Mouse (Mus musculus) hematopoietic multipotent progenitor cell, adult 10-12 weeks (in vitro differentiated cells): ENCODE data around the gene Cend1. TPM values are rescaled to one million over a fixed set of nuclear protein-coding genes. Genes with fewer than 3 reads are reported as not detected.

Experiments used
- polyA plus RNA-seq: library from polyadenylated mRNA; stranded (reverse); fragments of >175 nt; gene quantifications from 2 replicates; pipeline ENCODE4 v1.2.3, GENCODE M21; 2012; ENCODE audit warnings: low replicate concordance

Gene Cend1
- 0.10 TPM in 1 of 2 replicates, not detected in the other for polyA plus RNA-seq

GRCm38 (mm10) chr7:141429310-141429709, at the start of gene Cend1:
Gene Cend1, minus strand, starts transcription at chr7:141429491.

GRCm38 (mm10) chr7:141475011-141475804, 45.9 kb upstream of the Cend1 start, which contains the start of the genes Polr2l and Tspan4:
Gene Polr2l, minus strand, starts transcription at chr7:141475132.
Gene Tspan4, plus strand, starts transcription at chr7:141475240.

GRCm38 (mm10) chr7:141467230-141468030, 38.1 kb upstream of the Cend1 start, which contains the start of gene Cd151:
Gene Cd151, plus strand, starts transcription at chr7:141467392.

GRCm38 (mm10) chr7:141460391-141461113, 31.3 kb upstream of the Cend1 start, which contains the start of gene Cracr2b:
Gene Cracr2b, plus strand, starts transcription at chr7:141461094.

GRCm38 (mm10) chr7:141454967-141455551, 25.8 kb upstream of the Cend1 start, which contains the start of gene Pnpla2:
Gene Pnpla2, plus strand, starts transcription at chr7:141455198.

GRCm38 (mm10) chr7:141447110-141447991, 18.1 kb upstream of the Cend1 start, which contains the start of gene Rplp2:
Gene Rplp2, plus strand, starts transcription at chr7:141447370.

GRCm38 (mm10) chr7:141443828-141444237, 14.5 kb upstream of the Cend1 start, which contains the start of gene Pidd1:
Gene Pidd1, minus strand, starts transcription at chr7:141444025.

GRCm38 (mm10) chr7:141437178-141438120, 8.2 kb upstream of the Cend1 start, which contains the start of gene Slc25a22:
Gene Slc25a22, minus strand, starts transcription at chr7:141437892.

GRCm38 (mm10) chr7:141413809-141414584, 15.3 kb downstream of the Cend1 start, which contains the start of gene Gatd1:
Gene Gatd1, minus strand, starts transcription at chr7:141414136.

GRCm38 (mm10) chr7:141391625-141392551, 37.4 kb downstream of the Cend1 start, which contains the start of gene Taldo1:
Gene Taldo1, plus strand, starts transcription at chr7:141392199.

Other genes with a start within 250 kb of the Cend1 start
- gene Hras, start 235.5 kb downstream of the Cend1 start, polyA plus RNA-seq: 32.3 and 36.1 TPM in 2 replicates
- gene Lrrc56, start 235.3 kb downstream of the Cend1 start, polyA plus RNA-seq: 13.6 and 20.7 TPM in 2 replicates
- 4.7 and 9.3 TPM in 2 replicates for gene Lmntd2, start 215.4 kb downstream of the Cend1 start, polyA plus RNA-seq
- 18.6 and 26.2 TPM in 2 replicates for gene Rassf7, start 213.6 kb downstream of the Cend1 start, polyA plus RNA-seq
- 119 and 133 TPM in 2 replicates for gene Phrf1, start 200.7 kb downstream of the Cend1 start, polyA plus RNA-seq
- gene Irf7, start 163.0 kb downstream of the Cend1 start, polyA plus RNA-seq: 136 and 455 TPM in 2 replicates
- 0.06 and 0.34 TPM in 2 replicates for gene Cdhr5, start 152.7 kb downstream of the Cend1 start, polyA plus RNA-seq
- gene Sct, start 150.4 kb downstream of the Cend1 start, polyA plus RNA-seq: 0.21 TPM in 1 of 2 replicates, not detected in the other
- gene Drd4, start 137.5 kb downstream of the Cend1 start, polyA plus RNA-seq: 0.11 TPM in 1 of 2 replicates, not detected in the other
- gene Deaf1, start 101.8 kb downstream of the Cend1 start, polyA plus RNA-seq: 16.9 and 54.5 TPM in 2 replicates
- gene Tmem80, start 101.8 kb downstream of the Cend1 start, polyA plus RNA-seq: 23.7 and 40.6 TPM in 2 replicates
- gene Eps8l2, start 90.6 kb downstream of the Cend1 start, polyA plus RNA-seq: 0.34 and 0.65 TPM in 2 replicates
- gene Taldo1, start 37.3 kb downstream of the Cend1 start, polyA plus RNA-seq: 33.5 and 307 TPM in 2 replicates
- gene Gatd1, start 15.4 kb downstream of the Cend1 start, polyA plus RNA-seq: 9.9 and 18.8 TPM in 2 replicates
- gene Slc25a22, start 8.4 kb upstream of the Cend1 start, polyA plus RNA-seq: 66.0 and 111 TPM in 2 replicates
- 11.3 and 32.9 TPM in 2 replicates for gene Pidd1, start 14.5 kb upstream of the Cend1 start, polyA plus RNA-seq
- 3,922 and 5,182 TPM in 2 replicates for gene Rplp2, start 17.9 kb upstream of the Cend1 start, polyA plus RNA-seq
- gene Pnpla2, start 25.7 kb upstream of the Cend1 start, polyA plus RNA-seq: 122 and 166 TPM in 2 replicates
- 4.4 and 5.5 TPM in 2 replicates for gene Cracr2b, start 31.6 kb upstream of the Cend1 start, polyA plus RNA-seq
- gene Cd151, start 37.9 kb upstream of the Cend1 start, polyA plus RNA-seq: 7.4 and 23.0 TPM in 2 replicates
- gene Polr2l, start 45.6 kb upstream of the Cend1 start, polyA plus RNA-seq: 22.1 and 24.5 TPM in 2 replicates
- 5.9 and 14.9 TPM in 2 replicates for gene Tspan4, start 45.7 kb upstream of the Cend1 start, polyA plus RNA-seq
- 11.4 and 11.9 TPM in 2 replicates for gene Chid1, start 110.4 kb upstream of the Cend1 start, polyA plus RNA-seq
- gene Ap2a2, start 132.7 kb upstream of the Cend1 start, polyA plus RNA-seq: 28.5 and 29.5 TPM in 2 replicates
- 0.01 TPM in 2 replicates for gene Muc6, start 225.8 kb upstream of the Cend1 start, polyA plus RNA-seq